Mouse (Mus musculus) Muller cell, postnatal 12 days (primary cell): ENCODE results near the gene Lrmda.

Source experiments
- DNase-seq: peaks from one replicate; pipeline ENCODE4 v3.0.0-alpha.2; 2015; ENCODE audit errors: inconsistent ontology term

The Lrmda gene

GRCm38 (mm10) chr14:23046330-23046729 is 1026.8 kb downstream of the Lrmda start:
- DNase-seq = peak; percentile 65

GRCm38 (mm10) chr14:23051441-23051840 is 1031.9 kb downstream of the Lrmda start:
- no peak for DNase-seq

- DNase-seq = peak; percentile 29
Measured at GRCm38 (mm10) chr14:23052833-23053592, 1033.5 kb downstream of the Lrmda start.

GRCm38 (mm10) chr14:23057228-23057976 is 1037.9 kb downstream of the Lrmda start:
- no peak for DNase-seq

- no peak for DNase-seq
Measured at GRCm38 (mm10) chr14:23057987-23058386, 1038.5 kb downstream of the Lrmda start.

GRCm38 (mm10) chr14:23078719-23079118 is 1059.2 kb downstream of the Lrmda start:
- DNase-seq = no peak

- DNase-seq = no peak
Measured at GRCm38 (mm10) chr14:23084241-23084773, 1064.8 kb downstream of the Lrmda start.

- DNase-seq = peak; percentile 30
Measured at GRCm38 (mm10) chr14:23084797-23085196, 1065.3 kb downstream of the Lrmda start.

GRCm38 (mm10) chr14:23093306-23093705 is 1073.8 kb downstream of the Lrmda start:
- DNase-seq = no peak

GRCm38 (mm10) chr14:23094546-23095157 is 1075.1 kb downstream of the Lrmda start:
- no peak for DNase-seq

GRCm38 (mm10) chr14:23095158-23096016 is 1075.9 kb downstream of the Lrmda start:
- no peak for DNase-seq

GRCm38 (mm10) chr14:23096017-23096336 is 1076.5 kb downstream of the Lrmda start:
- no peak for DNase-seq

GRCm38 (mm10) chr14:23096405-23096804 is 1076.9 kb downstream of the Lrmda start:
- no peak for DNase-seq
